Mouse (Mus musculus): ENCODE measurements around the gene Rsl1d1.

Rsl1d1 gene

DNA sequence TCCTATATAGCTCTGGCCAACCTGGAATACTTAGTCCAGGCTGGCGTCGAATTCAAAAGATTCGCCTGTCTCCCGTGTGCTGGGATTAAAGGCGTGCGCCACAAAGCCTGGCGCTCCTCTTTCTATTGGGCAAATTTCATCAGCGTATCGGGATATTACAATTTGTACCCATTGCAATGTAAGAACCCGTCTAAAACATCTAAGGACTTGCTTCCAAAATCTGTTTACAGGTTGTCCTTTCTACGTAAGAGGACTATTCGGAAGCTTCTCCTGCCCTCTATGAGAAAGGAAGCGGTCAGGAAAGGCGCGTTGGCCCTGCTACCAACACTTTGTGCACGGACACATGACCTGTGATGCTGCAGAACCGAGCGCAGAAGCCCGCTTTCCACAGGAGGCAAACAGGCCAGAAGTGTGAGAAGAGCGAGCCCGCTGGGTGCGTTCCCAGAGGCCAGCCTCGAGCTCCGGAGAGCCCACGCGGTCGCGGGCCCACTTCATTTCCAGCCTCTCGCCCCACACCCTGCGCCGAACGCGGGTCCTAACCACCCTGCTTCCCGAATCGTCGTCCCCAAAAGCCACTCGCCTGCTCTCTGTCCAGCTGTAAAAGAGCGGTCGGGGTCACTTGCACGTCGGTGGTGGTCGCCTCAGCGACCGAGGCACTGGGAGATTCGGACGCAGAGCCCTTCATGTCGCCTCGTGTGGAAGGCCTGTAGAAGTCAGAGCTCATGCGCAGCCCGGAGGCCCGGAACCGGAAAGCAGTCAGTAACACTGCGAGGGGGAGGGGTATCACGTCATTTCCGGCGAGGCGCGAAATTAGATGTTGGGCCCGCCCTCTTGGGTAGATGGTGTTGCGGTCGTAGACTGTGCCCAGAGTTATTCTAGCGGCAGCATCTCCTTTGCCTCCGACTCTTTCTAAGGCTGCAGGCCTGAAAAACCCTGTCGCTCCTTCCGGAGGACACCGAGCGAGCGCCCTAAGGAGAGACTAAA, at the start of gene Rsl1d1:
Gene Rsl1d1 (minus strand): TSS at position 761 of the 984 bp plus-strand sequence.
- DNase-seq (ENCODE audit: low spot score in 2 of 2), result peak; percentile 95

DNA sequence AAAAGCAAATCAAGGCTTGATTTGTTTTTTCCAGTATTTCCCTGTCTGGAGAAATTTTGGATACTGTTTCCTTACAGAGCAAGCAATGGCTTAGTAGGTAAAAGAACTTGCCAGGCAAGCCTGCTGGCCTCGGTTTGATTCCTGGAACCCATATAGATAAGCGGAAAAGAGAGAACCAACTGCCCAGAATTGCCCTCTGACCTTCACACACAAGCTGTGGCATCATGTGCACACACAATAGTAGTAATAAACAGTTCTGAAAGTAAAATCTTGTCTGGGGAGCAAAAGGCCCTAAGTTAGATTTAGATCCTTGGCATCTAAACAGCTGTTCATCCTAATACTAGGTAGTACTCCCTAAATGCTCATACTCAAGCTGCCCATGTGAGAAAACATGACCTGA, 44.7 kb upstream of the Rsl1d1 start:
- no peak for DNase-seq (ENCODE audit: low spot score in 2 of 2)

DNA sequence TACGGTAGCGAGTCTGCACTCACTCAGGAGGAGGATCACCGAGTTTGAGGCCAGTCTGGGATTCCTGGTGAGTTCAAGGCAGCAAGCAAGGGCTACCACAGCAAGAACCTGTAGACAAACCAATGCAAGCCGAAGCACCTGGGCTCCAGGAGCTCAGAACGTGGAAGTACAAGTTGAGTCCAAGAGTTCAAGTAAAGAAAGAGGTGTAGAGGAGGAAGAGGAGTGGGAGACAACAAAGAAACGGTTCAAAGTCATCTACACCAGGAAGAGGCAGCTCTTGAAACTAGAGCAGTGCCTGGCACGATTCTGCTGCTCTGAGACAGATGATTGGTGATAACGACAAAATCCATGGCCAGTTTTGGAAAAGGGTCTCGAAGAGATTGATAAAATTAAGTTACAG, 42.6 kb upstream of the Rsl1d1 start:
- no peak for DNase-seq (ENCODE audit: low spot score in 2 of 2)

DNA sequence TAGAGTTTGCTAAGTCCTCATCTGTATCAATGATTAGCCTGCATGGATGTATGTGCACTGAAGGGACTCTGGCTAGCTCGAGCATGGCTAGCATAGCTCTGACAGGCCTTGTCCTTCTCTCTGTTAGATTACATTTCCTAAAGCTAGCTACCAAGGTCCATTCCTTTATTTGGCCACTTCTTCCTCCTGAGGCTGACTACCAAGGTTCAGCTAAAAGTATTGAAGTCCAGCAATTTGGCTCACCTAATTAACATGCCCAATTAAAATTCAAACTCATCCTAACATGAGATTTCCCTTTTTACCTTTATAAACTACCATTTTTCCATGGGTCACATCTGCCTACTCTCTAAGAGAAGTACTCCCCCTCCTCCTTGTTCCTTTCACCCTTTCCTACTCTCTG, 39.3 kb upstream of the Rsl1d1 start:
- no peak for DNase-seq (ENCODE audit: low spot score in 2 of 2)

DNA sequence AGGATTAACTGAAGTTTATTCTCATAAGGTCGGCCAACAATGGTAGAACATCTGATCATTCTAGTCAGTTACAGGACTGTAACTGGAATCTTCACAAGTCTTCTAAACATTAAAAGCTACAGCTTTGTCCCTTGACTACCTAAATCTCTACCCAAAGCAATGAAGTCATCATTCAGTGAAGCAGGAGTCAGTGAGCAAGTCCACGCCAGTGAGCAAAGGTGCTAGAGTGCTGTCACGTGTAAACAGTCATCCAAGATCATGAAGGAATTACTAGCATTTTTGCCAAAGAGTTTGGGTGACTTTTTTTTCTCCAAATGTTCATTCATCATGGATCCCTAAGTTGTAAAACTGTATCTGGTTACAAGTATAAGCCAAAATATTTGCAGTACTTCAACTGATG, 14.7 kb upstream of the Rsl1d1 start:
- no peak for DNase-seq (ENCODE audit: low spot score in 2 of 2)

DNA sequence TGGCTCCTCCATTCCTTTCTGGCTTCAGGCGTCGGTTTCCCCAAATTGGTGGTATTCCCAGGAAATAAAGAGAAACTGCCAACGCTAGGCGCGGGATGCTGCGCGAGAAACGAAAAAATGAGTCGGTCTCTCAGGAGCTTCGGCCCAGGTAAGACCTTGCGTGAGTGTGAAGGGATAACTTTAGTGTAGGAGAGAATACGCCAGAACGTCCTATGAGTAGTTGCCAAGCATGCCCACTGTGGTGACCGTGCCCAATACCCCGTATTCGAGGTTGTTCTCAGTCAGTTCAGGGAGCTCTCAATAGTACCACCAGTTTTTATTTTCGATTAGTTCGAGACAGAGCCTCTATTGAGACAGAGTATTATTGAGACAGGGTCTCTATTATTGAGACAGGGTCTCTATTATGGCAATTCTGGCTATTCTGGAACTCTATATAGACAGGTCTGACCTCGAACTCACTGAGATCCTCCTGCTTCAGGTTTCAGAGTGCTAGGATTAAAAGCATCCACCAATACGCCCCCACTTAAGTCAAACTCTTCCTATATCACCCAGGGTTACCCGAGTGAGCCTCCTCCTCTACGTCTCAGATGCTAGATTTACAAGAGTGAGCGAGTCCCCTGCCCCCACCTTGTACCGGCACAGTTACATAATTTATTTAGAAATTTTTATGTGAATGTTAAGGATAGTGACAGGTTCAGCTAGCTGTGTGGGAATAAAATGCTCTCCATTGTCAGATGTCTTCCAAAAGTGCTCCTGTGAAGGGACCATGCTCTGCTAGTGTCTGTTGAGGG, 664 bp upstream of the Rsl1d1 start:
- no peak for DNase-seq (ENCODE audit: low spot score in 2 of 2)

DNA sequence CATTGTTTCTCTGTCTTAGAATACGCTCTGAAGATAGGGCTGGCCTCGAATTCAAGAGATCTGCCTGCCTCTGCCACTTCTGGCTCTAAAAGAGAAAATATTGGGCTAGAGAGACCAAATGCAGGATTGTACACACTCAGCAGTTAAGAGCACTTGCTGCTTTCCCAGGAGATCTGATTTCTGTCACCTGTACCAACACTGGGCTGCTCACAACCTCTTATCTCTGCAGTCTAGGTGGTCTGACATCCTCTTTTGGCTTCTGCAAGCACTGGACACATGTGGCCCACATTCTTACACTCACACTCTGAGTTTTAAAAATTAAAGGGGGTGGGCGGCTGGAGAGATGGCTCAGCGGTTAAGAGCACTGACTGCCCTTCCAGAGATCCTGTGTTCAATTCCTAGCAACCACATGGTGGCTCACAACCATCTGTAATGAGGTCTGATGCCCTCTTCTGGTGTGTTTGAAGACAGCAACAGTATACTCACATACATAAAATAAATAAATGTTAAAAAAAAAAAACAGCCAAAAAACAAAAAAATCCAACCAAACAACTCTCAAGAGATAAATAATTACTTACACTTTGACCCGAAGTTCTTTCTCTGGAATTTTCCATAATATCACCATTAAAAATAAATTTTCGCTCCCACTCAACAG, 1.3 kb downstream of the Rsl1d1 start:
- DNase-seq (ENCODE audit: low spot score in 2 of 2), result no peak

DNA sequence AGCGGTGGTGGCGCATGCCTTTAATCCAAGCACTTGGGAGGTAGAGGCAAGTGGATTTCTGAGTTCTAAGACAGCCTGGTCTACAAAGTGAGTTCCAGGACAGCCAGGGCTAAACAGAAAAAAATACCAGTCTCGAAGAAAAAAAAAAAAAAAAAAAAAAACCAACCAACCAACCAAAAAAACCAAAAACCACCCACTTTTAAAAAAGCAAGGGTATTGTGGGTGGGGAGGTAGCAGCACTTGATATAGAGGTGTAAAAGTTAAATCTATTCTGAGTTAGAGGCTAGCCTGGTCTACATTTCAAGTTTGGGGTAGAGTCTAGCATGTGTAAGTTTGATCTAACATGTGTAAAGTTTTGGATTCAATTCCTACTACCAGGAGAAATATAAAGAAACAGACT, 2.9 kb downstream of the Rsl1d1 start:
- DNase-seq (ENCODE audit: low spot score in 2 of 2), result no peak

DNA sequence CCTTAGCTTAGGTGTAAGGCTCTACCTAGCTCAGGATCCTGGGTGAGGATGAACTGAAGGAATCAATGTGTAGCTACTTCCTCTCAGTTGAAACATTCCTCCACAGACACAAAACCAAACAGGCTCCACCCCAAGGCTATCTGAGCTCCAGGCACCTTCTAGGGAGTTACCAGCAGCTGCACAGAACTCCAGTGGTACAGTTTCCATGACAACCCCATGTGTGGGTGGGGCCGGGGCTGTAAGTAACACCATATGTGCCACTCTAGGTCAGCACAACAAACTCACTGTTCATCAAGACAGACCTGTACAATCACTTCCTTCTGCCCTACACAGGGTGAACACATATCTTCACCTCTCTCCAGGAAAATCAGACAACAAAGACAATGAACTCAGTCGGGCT, 4.7 kb downstream of the Rsl1d1 start:
- DNase-seq (ENCODE audit: low spot score in 2 of 2), result no peak

DNA sequence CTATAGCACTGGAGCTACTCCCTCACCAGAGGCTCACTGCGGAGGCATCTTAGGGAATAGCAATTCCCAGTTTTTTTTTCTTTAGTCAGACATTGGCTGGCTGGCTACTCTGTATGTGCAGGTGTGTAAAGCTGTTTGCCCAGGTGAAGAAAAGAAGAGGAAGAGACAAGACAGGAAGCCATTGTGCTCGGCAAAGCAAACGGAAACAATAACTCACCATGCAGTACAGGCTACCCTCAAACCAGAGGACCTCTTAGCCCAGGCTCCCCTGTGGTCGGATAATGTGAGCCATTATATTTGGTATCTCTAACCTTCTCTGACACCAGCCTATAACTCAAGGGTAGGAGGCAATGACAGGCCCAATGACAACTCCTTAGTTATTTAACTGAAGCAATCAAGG, 6.1 kb downstream of the Rsl1d1 start:
- DNase-seq (ENCODE audit: low spot score in 2 of 2), result no peak

DNA sequence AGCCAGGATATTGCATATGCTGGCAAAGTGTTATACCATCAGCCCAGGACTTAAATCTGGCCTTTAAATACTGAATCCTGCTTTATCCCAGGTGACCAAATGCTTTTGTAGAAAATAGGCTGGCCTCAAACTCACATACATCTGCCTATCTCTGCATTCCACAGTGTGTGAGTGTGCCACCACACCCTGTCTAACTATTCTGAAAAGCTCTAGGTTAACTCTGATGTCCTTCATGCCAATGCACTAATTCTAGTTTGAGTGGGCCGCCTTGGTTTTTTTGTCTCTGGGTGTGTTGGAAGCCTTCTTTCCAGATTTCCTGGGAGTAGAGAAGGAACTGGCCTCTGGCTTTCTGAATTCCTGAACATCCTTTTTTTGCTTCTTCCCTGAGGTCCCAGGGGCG, 9.9 kb downstream of the Rsl1d1 start:
- no peak for DNase-seq (ENCODE audit: low spot score in 2 of 2)

DNA sequence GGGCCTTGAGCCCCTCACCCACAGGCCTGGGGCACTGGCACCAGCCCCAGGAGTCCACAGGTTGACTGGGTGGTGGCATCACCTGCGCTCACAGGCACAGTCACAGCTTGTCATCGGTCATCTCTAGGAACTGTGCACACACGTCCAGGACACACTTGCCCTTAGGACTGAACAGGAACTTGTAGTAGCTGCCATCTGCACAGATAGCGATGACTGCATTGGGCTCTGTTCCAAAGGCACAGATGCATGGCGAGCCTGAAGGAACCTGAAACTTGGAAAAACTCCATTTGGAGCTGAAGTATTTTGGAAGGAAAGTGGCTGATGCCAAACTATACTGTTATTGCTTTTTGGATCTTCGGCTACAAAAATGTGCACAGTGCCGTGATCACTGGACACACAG, 13.0 kb downstream of the Rsl1d1 start:
- DNase-seq (ENCODE audit: low spot score in 2 of 2), result peak; percentile 54 to 68

DNA sequence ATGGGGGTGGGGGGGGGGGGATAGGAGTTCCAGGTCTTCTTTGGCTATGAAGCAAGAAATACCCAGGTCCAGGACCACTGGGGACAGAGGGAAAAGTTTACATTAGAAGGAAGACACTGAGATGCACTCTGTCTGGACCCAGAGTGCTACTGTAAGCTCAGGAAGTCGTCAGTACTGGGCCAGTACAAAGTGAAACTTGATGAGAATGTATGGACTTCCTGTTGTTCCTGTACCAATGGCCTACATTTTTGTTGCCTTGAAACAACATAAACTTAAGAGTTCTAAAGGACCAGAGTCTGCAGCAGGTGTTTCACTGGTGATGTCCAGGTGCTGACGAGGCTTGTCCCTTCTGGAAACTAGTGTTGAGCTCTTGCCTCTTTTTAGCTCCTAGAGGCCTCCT, 25.7 kb downstream of the Rsl1d1 start:
- DNase-seq (ENCODE audit: low spot score in 2 of 2), result no peak

DNA sequence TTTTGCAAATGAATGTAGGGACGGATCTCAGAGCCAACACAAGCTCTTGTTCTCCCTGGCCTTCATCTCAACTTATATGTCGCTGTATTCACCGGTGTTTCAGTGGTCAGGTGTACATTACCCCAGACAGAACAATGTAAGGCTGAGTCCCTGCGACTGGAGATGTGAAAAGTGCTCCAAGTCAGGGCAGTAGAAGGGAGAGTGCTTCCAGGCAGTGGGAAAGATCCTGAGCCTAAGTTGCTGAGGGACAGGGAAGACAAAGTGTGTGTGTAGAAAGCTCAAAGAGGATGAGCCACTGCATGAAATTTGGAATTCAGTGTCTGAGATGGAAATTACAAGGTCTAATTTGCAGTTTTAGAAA, 26.3 kb downstream of the Rsl1d1 start:
- DNase-seq (ENCODE audit: low spot score in 2 of 2), result no peak

DNA sequence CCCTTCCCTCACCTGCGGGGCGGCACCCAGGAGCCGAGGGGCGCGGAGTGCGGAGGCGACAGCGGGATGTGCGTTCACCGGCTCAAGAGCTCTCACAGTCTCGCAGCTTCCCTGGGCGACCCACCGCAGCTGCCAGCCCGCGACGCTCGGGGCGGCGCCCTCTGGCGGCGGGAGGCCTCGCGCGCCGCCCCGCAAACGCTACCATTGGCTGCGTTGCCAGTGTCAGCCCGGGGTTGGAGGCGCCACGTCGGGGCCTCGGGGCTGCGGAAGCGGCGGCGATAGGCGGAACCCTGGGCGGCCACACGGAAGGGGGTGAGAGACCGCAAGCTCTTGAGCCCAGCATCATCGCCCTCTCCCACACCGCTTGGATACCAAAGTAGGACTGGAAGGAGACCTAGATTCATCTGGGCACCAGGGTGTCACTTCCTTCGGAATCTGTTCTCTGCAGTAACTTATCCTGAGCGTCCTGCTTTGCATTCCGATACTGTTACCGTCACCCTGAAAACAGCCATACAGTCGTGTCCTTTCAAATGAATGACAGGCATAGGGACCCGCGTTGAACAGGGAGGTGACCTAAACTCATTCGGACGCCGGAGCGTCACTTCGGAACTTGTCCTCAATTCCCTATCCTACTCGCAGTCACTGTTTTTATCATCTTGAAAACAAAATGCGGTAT, 26.8 kb downstream of the Rsl1d1 start, which contains the start of gene Zc3h7a:
Gene Zc3h7a (minus strand): TSS at position 186 of the 676 bp plus-strand sequence.
- peak; percentile 92 to 93 for DNase-seq (ENCODE audit: low spot score in 2 of 2)

DNA sequence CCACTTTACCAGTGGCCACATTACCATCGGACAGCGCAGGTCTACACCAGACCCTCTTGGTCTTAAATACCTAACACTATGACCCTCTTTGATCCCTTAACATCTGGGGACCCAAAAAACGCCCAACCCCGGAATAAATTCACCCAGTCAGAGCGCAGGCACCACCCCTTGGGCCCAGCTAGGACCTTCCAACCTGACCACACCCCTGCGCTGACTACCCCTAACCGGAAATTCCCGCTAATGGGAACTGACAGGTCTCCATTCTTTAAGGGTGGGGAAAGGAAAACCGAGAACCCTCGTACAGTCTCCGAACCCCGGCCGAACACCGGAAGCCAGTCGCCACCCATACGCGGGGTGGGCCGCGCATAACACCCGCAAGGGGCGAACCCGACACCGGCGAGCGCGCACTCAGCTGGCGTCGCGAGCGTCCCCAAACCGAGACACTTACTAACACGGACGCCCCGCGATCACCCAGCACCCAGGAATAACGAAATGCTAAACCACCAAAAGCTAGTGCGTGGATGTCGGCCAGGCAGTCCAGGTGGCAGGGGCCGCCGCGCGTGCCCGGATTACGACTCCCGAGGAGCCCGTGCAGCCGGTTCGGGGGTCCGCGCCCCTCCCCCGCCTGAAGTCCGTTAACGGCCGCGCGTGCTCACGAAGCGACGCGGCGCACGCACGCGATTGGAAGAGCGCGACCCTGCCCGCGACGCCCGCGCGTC, 27.5 kb downstream of the Rsl1d1 start:
- DNase-seq (ENCODE audit: low spot score in 2 of 2), result no peak

DNA sequence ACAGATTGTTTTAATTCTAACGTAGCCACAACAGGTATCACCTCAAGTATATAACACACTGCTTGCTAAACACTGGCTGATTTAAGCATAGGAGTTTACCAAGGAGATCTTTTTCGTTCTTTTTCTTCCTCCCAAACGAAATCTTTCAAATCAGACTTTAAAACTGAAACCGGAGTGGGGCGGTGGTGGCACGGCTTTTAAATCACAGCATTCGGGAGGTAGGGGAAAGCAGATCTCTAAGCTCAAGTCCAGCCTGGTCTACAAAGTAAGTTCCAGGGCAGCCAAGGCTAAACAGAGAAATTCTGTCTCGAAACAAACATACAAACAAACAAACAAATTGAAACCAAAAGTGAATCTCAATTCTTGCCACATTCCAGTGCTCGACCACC, 28.0 kb downstream of the Rsl1d1 start:
- no peak for DNase-seq (ENCODE audit: low spot score in 2 of 2)

DNA sequence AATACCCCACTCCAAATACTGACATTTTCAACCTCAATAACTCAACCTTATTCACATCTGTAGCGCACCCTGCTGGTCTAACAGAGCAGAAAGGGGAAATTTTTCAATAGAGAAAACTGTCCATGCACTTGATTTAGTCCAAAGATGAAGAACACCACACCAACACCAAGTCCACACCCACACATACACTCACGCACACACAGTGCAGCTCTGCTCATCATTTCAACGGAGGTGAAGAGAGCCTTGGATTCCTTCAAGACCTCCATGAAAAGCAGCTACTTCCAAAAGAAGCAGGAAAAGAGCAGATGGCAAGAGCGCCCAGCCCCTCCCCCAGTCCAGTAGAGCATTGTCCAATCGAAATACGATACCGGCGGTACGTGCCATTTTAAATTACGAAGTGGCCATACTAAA, 28.5 kb downstream of the Rsl1d1 start:
- DNase-seq (ENCODE audit: low spot score in 2 of 2), result peak; percentile 64 to 65

DNA sequence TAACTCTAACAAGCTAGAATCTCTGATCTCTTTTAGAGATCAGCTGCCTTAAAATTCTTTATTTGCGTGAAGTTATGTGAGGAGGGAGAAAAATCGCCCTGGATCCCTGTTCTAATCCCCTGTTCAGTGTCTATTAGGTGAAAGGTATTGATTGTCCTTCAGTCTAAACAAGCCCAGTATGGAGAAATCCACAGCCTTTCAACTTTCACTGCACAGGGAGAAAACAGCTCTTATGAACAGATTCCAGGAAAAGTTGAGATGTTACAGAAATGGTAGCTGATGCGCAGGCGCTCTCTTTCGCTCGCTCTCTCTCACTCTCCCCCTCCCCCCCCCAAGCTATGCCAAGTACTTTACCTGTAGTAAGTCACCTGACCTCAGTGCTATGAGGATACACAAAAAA, 31.5 kb downstream of the Rsl1d1 start:
- no peak for DNase-seq (ENCODE audit: low spot score in 2 of 2)

DNA sequence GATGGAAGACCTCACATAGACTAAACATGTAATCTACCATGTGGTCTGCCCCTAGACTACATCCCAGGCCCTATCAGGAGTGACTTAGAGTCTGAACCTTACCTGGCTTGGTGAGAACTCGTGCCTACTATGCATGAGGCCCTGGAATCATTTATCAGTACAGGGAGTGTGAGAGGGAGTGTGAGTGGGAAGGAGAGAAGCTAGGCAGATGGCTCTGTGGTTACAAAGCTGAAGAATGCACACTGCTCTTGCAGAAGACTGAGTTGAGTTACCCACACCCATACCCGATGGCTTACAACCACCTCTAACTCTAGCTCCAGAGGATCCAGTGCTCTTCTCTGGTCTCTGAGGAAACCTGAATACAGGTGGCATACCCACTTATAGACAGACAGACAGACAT, 36.7 kb downstream of the Rsl1d1 start:
- DNase-seq (ENCODE audit: low spot score in 2 of 2), result no peak

DNA sequence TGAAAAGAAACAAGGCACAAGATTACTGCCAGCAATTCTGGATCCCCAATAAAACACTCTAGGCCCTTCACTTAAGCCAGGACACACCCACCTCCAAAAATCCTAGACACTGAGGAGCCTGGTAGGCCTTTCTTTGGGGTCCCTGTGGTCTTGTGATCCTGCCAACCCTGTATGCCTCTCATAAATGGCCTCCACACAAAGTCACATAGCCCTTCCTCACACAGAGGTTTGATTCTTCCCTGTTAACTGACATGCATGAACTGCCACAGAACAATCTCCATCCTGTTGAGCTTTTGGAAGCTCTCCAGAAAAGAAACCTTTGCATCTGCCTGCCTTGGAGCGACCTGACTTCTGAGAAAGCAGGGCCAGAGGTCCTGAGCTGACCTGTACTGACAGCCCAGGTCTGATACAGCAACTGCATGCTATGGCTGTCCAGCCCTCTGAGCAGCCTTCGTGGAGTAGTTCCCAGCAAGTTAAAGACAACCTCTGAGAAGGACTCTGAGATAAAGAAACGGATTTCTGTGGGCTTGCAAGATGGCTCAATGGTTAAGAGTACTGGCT, 38.4 kb downstream of the Rsl1d1 start:
- no peak for DNase-seq (ENCODE audit: low spot score in 2 of 2)
